16 mouse cellular contexts compared by ENCODE assay signal in the genomic region with DNA sequence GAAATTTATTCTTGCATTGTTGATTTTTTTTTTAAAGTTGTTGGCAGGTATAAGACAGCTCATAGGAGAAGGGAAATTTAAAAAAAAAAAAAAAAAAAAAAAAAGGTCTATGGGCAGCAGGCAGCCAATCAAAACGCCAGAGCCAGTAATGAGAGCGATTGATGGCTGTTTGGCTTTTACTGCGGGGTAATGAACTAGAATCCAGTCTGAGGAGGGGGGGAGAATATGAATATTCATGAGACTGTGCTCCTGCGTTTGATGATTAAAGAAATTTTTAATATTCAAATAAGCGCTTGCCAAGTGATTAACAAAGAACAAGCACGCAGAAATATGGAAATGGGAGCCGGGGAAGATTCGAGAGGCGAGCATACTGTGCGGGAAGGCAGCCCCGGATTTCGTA. TPM values are rescaled to one million over a fixed set of nuclear protein-coding genes. Genes with fewer than 3 reads are reported as not detected.
A peak's percentile ranks its signal among the peaks of the same experiment; 100 is the strongest.
DNase-seq lines count a peak whose midpoint lies in the region; ATAC-seq and TF ChIP-seq lines count a peak whose summit lies in the region.
"Had no signal": no experiment of that assay in that cellular context is flagged by ENCODE, and none has a peak within 500 bp of the region (broad histone marks: within the 10 kb centered on the region; RNA-seq: fewer than 3 reads in every experiment).

No protein-coding gene starts in this region.

- 30% methylated on average over 12 of the region's 12 CpGs for WGBS in forebrain, embryonic 11.5 days
- 22% methylated on average over 12 of the region's 12 CpGs for WGBS in hindbrain, embryonic 13.5 days
- WGBS in midbrain, postnatal 0 days: 40% methylated on average over 12 of the region's 12 CpGs
- 71% methylated on average over 12 of the region's 12 CpGs for WGBS in thymus, adult 2 months

- peaks cover 59% of the 10 kb centered on the region for H3K4me1 ChIP-seq in forebrain, embryonic 11.5 days (replicated peaks; ENCODE audit: control insufficient read depth, insufficient read depth, low read length)
- peaks cover 94% of the 10 kb centered on the region for H3K4me1 ChIP-seq in hindbrain, embryonic 13.5 days (replicated peaks)
- H3K4me1 ChIP-seq in midbrain, postnatal 0 days (ENCODE audit: insufficient read depth, low read length): peaks cover 13% of the 10 kb centered on the region; the same call in 1 of the 2 replicates
- peaks cover 82% of the 10 kb centered on the region for H3K4me1 ChIP-seq in thymus, adult 2 months (replicated peaks; ENCODE audit: control insufficient read depth, insufficient read depth, low read length)

- no peaks in the 10 kb centered on the region for H3K9me3 ChIP-seq in forebrain, embryonic 11.5 days (ENCODE audit: control insufficient read depth, low read length)
- no peaks in the 10 kb centered on the region for H3K9me3 ChIP-seq in hindbrain, embryonic 13.5 days
- no peaks in the 10 kb centered on the region for H3K9me3 ChIP-seq in midbrain, postnatal 0 days (ENCODE audit: low read length)
- H3K9me3 ChIP-seq: embryonic facial prominence, embryonic 15.5 days; heart, embryonic 10.5 days had no signal

- H3K4me2 ChIP-seq in forebrain, embryonic 11.5 days (ENCODE audit: low read depth, low read length, severe bottlenecking): peak overlapping the region; percentile 30; the same call in 1 of the 2 replicates
- peak overlapping the region; percentile 54 for H3K4me2 ChIP-seq in hindbrain, embryonic 13.5 days
- H3K4me2 ChIP-seq in midbrain, postnatal 0 days (ENCODE audit: low read depth, low read length, poor library complexity, severe bottlenecking): 0 out of 2 replicates have a peak overlapping the region, but pooled peaks have one; percentile 35
- H3K4me2 ChIP-seq: embryonic facial prominence, embryonic 15.5 days; liver, embryonic 11.5 days; lung, embryonic 14.5 days had no signal

- peak; percentile 67 for DNase-seq in brain, embryonic 18.5 days (ENCODE audit: low read depth, low spot score)
- no peak for DNase-seq in forebrain, embryonic 11.5 days (ENCODE audit: low spot score)
- peak; percentile 74 for DNase-seq in midbrain, postnatal 0 days (ENCODE audit: low spot score)
- no peak for DNase-seq in thymus, adult 2 months
- DNase-seq in lung, postnatal 10 days: no peak
- no peak for DNase-seq in heart, adult 18-20 months
- DNase-seq: adrenal gland, postnatal 25 days; cerebellum, adult 8-10 months; gastrocnemius, postnatal 10 days; heart, postnatal 10 days; lung, embryonic 14.5 days; right cerebral cortex, postnatal 25 days had no signal

- no peak overlapping the region for H3K9ac ChIP-seq in forebrain, embryonic 11.5 days (ENCODE audit: low read length)
- H3K9ac ChIP-seq in hindbrain, embryonic 13.5 days: 0 out of 2 replicates have a peak overlapping the region, but pooled peaks have one; percentile 39
- H3K9ac ChIP-seq in midbrain, postnatal 0 days (replicated peaks; ENCODE audit: low read length, poor library complexity, severe bottlenecking): no peak overlapping the region
- H3K9ac ChIP-seq: embryonic facial prominence, embryonic 15.5 days; lung, embryonic 14.5 days had no signal

- H3K27ac ChIP-seq in forebrain, embryonic 11.5 days (ENCODE audit: low read depth, low read length): peak overlapping the region; percentile 66
- peak overlapping the region; percentile 92 for H3K27ac ChIP-seq in hindbrain, embryonic 13.5 days
- H3K27ac ChIP-seq in midbrain, postnatal 0 days (ENCODE audit: low read depth, low read length): peak overlapping the region; percentile 76; the same call in 1 of the 2 replicates
- no peak overlapping the region for H3K27ac ChIP-seq in thymus, adult 2 months (ENCODE audit: control insufficient read depth, insufficient read depth, low read length)
- H3K27ac ChIP-seq: heart, embryonic 10.5 days had no signal

- peak; percentile 39; the same call in 1 of the 2 replicates for ATAC-seq in forebrain, embryonic 11.5 days (replicated peaks; ENCODE audit: low FRiP score)
- peak; percentile 52 for ATAC-seq in hindbrain, embryonic 13.5 days (ENCODE audit: low FRiP score)
- no peak for ATAC-seq in midbrain, postnatal 0 days (ENCODE audit: low FRiP score)

- TF ChIP-seq CTCF in midbrain, postnatal 0 days (IDR thresholded peaks at IDR 0.05): no peak
- TF ChIP-seq CTCF in thymus, adult 2 months (IDR thresholded peaks at IDR 0.05; ENCODE audit: borderline replicate concordance, control insufficient read depth, extremely low read depth, insufficient read depth, low read length, poor library complexity): no peak

- H3K27me3 ChIP-seq in forebrain, embryonic 11.5 days (ENCODE audit: control insufficient read depth, insufficient read depth, low read length): no peaks in the 10 kb centered on the region
- no peaks in the 10 kb centered on the region for H3K27me3 ChIP-seq in hindbrain, embryonic 13.5 days
- H3K27me3 ChIP-seq in midbrain, postnatal 0 days (ENCODE audit: insufficient read depth, low read length): no peaks in the 10 kb centered on the region
- no peaks in the 10 kb centered on the region for H3K27me3 ChIP-seq in thymus, adult 2 months (ENCODE audit: control insufficient read depth, insufficient read depth, low read length)
- H3K27me3 ChIP-seq: embryonic facial prominence, embryonic 15.5 days had no signal

- H3K4me3 ChIP-seq in forebrain, embryonic 11.5 days (ENCODE audit: low read depth, low read length): no peak overlapping the region
- no peak overlapping the region for H3K4me3 ChIP-seq in hindbrain, embryonic 13.5 days
- H3K4me3 ChIP-seq in midbrain, postnatal 0 days (ENCODE audit: low read depth, low read length): no peak overlapping the region
- no peak overlapping the region for H3K4me3 ChIP-seq in thymus, adult 2 months (ENCODE audit: control insufficient read depth, insufficient read depth, low read length)
- H3K4me3 ChIP-seq: embryonic facial prominence, embryonic 15.5 days; heart, embryonic 10.5 days had no signal

- no peak for TF ChIP-seq POLR2A in thymus, adult 2 months (IDR thresholded peaks at IDR 0.05; ENCODE audit: control insufficient read depth, extremely low read depth, insufficient read depth, low read length, poor library complexity)

- no peaks in the 10 kb centered on the region for H3K36me3 ChIP-seq in forebrain, embryonic 11.5 days (ENCODE audit: control insufficient read depth, insufficient read depth, low read length)
- no peaks in the 10 kb centered on the region for H3K36me3 ChIP-seq in hindbrain, embryonic 13.5 days
- H3K36me3 ChIP-seq in midbrain, postnatal 0 days (ENCODE audit: insufficient read depth, low read length): no peaks in the 10 kb centered on the region
- H3K36me3 ChIP-seq in thymus, adult 2 months (ENCODE audit: control insufficient read depth, insufficient read depth, low read length): peaks cover 72% of the 10 kb centered on the region
- H3K36me3 ChIP-seq: embryonic facial prominence, embryonic 15.5 days had no signal

RNA-seq across cellular contexts. Expression of a gene that starts 32.8 kb away (rescaled TPM):
- polyA plus RNA-seq in forebrain, embryonic 11.5 days (2014; fragmentation: Nextera tagmentation; extraction: Ambion mirVana): 19.4 and 24.2 TPM in 2 replicates
- polyA plus RNA-seq in hindbrain, embryonic 13.5 days (2015; fragmentation: Nextera tagmentation; extraction: Ambion mirVana): 27.0 and 31.0 TPM in 2 replicates
- 55.2 and 56.8 TPM in 2 replicates for total RNA-seq in midbrain, postnatal 0 days (2014; rRNA removed)
- 18.9 and 19.0 TPM in 2 replicates for polyA plus RNA-seq in midbrain, postnatal 0 days (2015; fragmentation: Nextera tagmentation; extraction: Ambion mirVana)
- polyA plus RNA-seq in thymus, adult 2 months (2012; rRNA removed): 346 and 564 TPM in 2 replicates
- 1 to 10 TPM in 1 of 2 experiments, under 1 TPM in 1; 0.69 to 1.1 TPM for total RNA-seq in heart, adult 18-20 months (2021)

Comparison
In these comparisons a context has a peak if more than half of its experiments do, and no peak if none do; other contexts are left out.
1. DNase-seq: peak in brain, embryonic 18.5 days (single experiment) and midbrain, postnatal 0 days (single experiment); none in forebrain, embryonic 11.5 days (single experiment), thymus, adult 2 months (single experiment), lung, postnatal 10 days (single experiment) and heart, adult 18-20 months (0 of 2).
2. RNA of a gene that starts 32.8 kb away (polyA plus RNA-seq): 346 to 564 TPM in thymus, adult 2 months; 27.0 to 31.0 TPM in hindbrain, embryonic 13.5 days, 19.4 to 24.2 TPM in forebrain, embryonic 11.5 days and 18.9 to 19.0 TPM in midbrain, postnatal 0 days; every median in the first group is over 10 times any median in the second.
3. Peak in every context shown above with its lines, with median percentiles within 50 percentile points of each other: H3K4me2 ChIP-seq.